In genomic region chr6:52972138-52972537, GRCm38 (mm10) we compare ENCODE assay signal across 12 mouse cellular contexts.
A peak's percentile ranks its signal among the peaks of the same experiment; 100 is the strongest.
DNase-seq lines count a peak whose midpoint lies in the region; ATAC-seq and TF ChIP-seq lines count a peak whose summit lies in the region.
"Had no signal": no experiment of that assay in that cellular context is flagged by ENCODE, and none has a peak within 500 bp of the region (broad histone marks: within the 10 kb centered on the region; RNA-seq: fewer than 3 reads in every experiment).

No protein-coding gene starts in this region.

- no peak overlapping the region for H3K9ac ChIP-seq in kidney, postnatal 0 days (ENCODE audit: low read depth, low read length)
- H3K9ac ChIP-seq: heart, embryonic 15.5 days; midbrain, embryonic 12.5 days; neural tube, embryonic 13.5 days had no signal

- WGBS in cerebellum, adult 2 months, result 75% methylated on average over 7 of the region's 7 CpGs
- 75% methylated on average over 7 of the region's 7 CpGs for WGBS in kidney, postnatal 0 days

- no peak overlapping the region for H3K4me2 ChIP-seq in kidney, postnatal 0 days (ENCODE audit: low read length)
- H3K4me2 ChIP-seq: heart, embryonic 15.5 days; midbrain, embryonic 12.5 days; neural tube, embryonic 13.5 days had no signal

- no peaks in the 10 kb centered on the region for H3K36me3 ChIP-seq in kidney, postnatal 0 days (ENCODE audit: insufficient read depth, low read length)
- H3K36me3 ChIP-seq: heart, embryonic 15.5 days; midbrain, embryonic 12.5 days; neural tube, embryonic 13.5 days had no signal

- no peaks in the 10 kb centered on the region for H3K9me3 ChIP-seq in kidney, postnatal 0 days (replicated peaks; ENCODE audit: low read length)
- H3K9me3 ChIP-seq: heart, embryonic 15.5 days; midbrain, embryonic 12.5 days; neural tube, embryonic 13.5 days had no signal

- no peak for TF ChIP-seq POLR2A in cerebellum, adult 2 months (IDR thresholded peaks at IDR 0.05; ENCODE audit: borderline replicate concordance, insufficient read depth, low read length)

- H3K27ac ChIP-seq in cerebellum, adult 2 months (ENCODE audit: insufficient read depth, low read length), result no peak overlapping the region
- H3K27ac ChIP-seq in kidney, postnatal 0 days, result no peak overlapping the region
- H3K27ac ChIP-seq: heart, embryonic 15.5 days; midbrain, embryonic 12.5 days; neural tube, embryonic 13.5 days had no signal

- ATAC-seq in kidney, postnatal 0 days (replicated peaks; ENCODE audit: low FRiP score, low read depth), result no peak

- H3K27me3 ChIP-seq in cerebellum, adult 2 months (ENCODE audit: control insufficient read depth, insufficient read depth, low read length), result no peaks in the 10 kb centered on the region
- no peaks in the 10 kb centered on the region for H3K27me3 ChIP-seq in kidney, postnatal 0 days (ENCODE audit: insufficient read depth, low read length)
- H3K27me3 ChIP-seq: heart, embryonic 15.5 days; midbrain, embryonic 12.5 days; neural tube, embryonic 13.5 days had no signal

- H3K4me3 ChIP-seq in cerebellum, adult 2 months (replicated peaks; ENCODE audit: insufficient read depth, low read depth, low read length), result no peak overlapping the region
- no peak overlapping the region for H3K4me3 ChIP-seq in kidney, postnatal 0 days (replicated peaks; ENCODE audit: low read depth, low read length)
- H3K4me3 ChIP-seq: heart, embryonic 15.5 days; midbrain, embryonic 12.5 days; neural tube, embryonic 13.5 days had no signal

- no peaks in the 10 kb centered on the region for H3K4me1 ChIP-seq in cerebellum, adult 2 months (ENCODE audit: control insufficient read depth, insufficient read depth, low read length)
- no peaks in the 10 kb centered on the region for H3K4me1 ChIP-seq in kidney, postnatal 0 days (replicated peaks; ENCODE audit: insufficient read depth, low read length)
- H3K4me1 ChIP-seq: neural tube, embryonic 13.5 days had no signal

- peak; percentile 47; the same call in 1 of the 2 replicates for TF ChIP-seq CTCF in cerebellum, adult 2 months (IDR thresholded peaks at IDR 0.05; ENCODE audit: borderline replicate concordance, insufficient read depth, low read depth, low read length)
- peak; percentile 52; the same call in 1 of the 2 replicates for TF ChIP-seq CTCF in kidney, postnatal 0 days (IDR thresholded peaks at IDR 0.05; ENCODE audit: low read depth)

- no peak for DNase-seq in cerebellum, adult 2 months
- no peak for DNase-seq in cerebellum, adult 11-12 months
- no peak for DNase-seq in kidney, postnatal 0 days (ENCODE audit: low spot score)
- no peak for DNase-seq in kidney, postnatal 14 days
- peak; percentile 51 for DNase-seq in thymus, postnatal 4 days
- DNase-seq in thymus, postnatal 25 days, result no peak
- no peak for DNase-seq in urinary bladder, postnatal 4 days (ENCODE audit: low spot score in 2 of 2)
- DNase-seq in urinary bladder, adult 18-20 months (ENCODE audit: low spot score in 2 of 2), result no peak
- DNase-seq: layer of hippocampus, adult 9-11 months had no signal
